Mouse (Mus musculus): ENCODE results near the gene Pde1b. TPM values are rescaled to one million over a fixed set of nuclear protein-coding genes. Genes with fewer than 3 reads are reported as not detected.

Pde1b gene
- total RNA-seq (2021) = 1 to 10 TPM; 2.7 to 2.8 TPM

DNA sequence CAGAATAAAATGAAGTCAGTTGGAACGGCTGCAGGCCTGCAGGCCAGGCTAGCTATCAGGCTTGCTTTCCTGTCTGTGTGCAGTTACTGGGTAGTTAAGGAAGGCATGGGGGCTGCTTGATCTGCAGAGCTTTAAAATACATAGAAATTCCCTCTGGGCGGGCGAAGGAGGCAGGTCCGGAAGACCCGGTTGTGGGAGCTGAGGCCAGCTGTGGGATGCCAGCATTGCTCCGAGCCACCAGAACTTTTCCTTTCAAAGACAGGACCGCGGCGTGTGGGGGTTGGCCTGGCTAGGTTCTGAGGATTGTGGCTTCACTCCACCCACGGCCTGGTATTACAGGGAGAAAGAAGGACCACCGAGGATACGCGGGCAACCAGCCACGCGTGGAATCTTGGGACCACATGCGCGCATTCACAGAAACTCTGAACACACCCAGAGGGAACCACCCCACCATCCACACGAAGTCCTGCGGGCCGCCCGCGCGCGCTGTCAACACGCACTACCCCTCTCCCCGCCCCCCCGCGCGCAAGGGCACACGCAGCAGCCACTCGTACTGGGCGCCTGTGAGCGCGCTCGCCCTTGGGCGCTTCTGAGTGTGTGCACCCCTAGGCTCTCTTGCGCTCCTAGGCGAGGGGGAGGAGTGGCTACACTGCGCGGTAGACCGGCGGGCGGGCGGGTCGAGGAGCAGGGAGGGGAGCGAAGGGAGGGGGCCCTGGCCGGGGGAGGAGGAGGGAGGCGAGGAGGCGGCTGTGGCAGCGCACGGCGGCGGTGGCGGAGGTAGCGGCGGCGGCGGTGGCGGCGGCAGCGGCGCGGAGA, at the start of gene Pde1b:
Pde1b (plus strand) TSS at position 600 of the 816 bp plus-strand sequence.
- DNase-seq = peak; percentile 58 to 62
- intact Hi-C loops (cut with DNase I) = no loop called here

DNA sequence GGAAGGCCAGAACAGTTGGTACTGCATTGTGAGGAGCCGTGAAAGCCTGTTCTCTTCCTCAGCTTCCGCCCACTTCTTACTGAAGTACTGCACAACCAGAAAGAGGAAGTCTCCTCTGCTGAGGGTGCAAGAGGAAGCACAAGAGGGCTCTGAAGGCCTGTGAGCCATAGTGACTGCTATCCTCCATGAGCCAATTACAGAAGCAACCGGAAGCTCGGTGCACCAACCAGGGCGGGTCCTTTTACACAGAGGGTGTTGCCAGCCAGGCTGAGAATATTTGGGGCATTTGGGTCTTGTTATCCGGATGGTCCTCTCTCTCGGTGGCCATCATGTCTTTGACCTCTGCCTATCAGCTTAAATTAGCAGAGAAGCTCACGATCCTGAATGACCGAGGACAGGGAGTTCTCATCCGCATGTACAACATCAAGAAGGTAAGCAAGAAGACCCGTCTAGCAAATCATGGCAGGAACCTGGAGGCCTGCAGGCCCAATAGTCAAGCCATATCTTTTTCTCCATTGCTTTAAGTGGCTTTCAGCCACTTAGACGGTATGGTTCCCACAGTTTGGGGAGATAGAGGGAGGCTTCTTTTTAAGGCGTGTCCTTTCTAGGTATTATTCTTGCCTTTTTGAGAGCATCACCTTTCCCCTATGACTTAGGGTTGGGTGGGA, 49.1 kb upstream of the Pde1b start, which contains the start of gene Nckap1l:
Nckap1l (plus strand) TSS at position 244 of the 668 bp plus-strand sequence.
- DNase-seq = peak; percentile 40 to 46
- intact Hi-C loops (cut with DNase I) = no loop called here

DNA sequence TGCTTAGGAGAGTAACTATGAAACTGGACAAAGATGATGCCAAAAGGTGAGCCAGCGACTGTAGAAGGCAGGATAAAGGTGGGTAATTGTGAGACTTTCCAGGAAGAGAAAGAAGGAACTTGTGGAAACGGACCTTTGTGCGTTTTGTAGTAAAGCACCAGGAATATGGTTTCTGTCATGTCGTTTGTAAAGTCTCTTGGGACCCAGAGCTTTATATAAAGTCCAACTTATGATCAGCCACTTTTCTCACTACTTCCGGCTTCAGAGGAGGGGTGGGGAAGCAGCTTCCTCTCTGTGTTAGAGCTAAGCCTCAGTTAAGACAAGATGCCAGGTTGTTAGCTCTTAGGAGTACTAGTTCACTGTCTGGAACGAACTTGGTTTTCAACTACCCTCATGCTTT, 48.4 kb upstream of the Pde1b start:
- DNase-seq = no peak
- intact Hi-C loops (cut with DNase I) = no loop called here

DNA sequence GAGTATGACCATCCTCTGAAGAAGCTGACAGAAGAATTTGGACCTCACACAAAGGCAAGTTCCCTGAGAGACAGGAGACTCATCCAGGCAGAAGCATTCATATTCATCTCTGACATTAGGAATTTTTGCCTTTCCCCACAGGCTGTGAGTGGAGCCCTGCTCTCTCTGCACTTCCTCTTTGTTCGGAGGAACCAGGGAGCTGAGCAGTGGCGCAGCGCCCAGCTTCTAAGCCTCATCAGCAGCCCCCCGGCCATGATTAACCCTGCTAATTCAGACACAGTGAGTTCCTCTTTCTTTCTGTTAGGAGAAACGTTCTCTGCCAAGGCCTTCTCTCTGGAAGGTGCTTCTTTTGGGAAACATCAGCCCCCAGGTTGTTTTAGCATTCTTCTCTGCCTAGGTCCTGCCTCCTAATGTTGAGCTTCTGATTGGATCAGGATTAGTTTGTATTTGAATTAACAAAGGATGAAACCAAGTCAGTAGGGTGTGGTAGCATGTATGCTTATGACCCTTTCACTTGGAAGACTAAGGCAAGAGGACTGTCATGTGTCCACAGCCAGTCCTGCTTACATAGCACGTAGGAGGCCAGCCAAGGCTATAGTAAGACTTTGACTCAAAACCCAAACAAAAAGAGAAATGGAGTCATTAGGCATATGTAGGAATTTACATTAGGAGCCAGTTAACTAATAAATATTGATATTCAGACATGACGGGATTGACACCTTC, 40.1 kb upstream of the Pde1b start:
- intact Hi-C loops (cut with DNase I) = no loop called here
- peak; percentile 2 to 13 for DNase-seq

DNA sequence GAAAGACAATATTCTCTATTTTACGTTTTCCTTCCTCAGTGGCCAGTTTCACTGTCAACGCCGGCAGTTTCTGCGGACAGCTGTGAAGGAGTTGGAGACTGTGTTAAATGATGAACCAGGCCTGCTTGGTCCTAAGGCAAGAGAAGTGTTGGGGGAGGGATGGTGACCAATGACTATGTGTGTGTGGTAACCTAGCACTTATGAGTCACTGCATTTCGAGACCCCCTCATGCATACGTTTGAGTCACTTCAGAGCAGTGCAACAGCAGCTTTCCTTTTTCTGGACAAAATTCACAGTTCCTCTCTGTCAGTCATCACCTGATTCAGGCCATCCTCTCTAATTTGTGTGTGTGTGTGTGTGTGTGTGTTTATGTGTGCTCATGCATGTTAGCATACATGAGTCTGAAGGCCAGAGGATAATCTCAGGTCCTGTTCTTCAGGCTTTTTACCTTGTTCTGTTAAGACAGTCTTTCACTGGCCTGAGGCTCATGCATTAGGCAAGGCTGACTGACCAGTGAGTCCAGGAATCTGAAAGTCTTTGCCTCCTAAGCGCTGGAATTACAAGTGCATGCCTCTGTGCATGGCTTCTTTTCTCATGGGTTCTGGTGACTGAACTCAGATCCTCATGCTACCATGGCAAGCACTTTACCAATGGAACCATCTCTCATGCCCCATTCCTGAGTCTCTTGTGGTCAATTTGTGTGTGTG, 31.2 kb upstream of the Pde1b start:
- no peak for DNase-seq
- intact Hi-C loops (cut with DNase I) = no loop called here

DNA sequence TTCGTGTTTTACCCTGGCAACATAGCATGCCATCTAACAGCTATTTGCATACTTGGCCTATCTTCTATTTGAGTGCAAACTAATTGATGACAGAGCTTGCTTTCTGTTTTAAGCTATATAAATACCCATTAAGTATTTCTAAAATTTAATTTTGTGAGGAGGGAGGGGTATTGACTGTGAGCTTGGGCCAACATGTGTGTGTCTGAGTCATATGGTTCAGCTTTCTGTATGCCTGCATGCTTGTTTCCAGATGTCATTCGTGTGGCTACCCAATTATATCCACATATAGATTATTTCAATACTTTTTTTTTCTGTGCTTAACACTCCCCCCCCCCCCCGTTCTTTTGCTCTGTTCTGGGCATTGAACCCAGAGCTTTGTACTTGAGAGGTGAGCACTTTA, 30.6 kb upstream of the Pde1b start:
- DNase-seq = no peak
- intact Hi-C loops (cut with DNase I) = no loop called here

DNA sequence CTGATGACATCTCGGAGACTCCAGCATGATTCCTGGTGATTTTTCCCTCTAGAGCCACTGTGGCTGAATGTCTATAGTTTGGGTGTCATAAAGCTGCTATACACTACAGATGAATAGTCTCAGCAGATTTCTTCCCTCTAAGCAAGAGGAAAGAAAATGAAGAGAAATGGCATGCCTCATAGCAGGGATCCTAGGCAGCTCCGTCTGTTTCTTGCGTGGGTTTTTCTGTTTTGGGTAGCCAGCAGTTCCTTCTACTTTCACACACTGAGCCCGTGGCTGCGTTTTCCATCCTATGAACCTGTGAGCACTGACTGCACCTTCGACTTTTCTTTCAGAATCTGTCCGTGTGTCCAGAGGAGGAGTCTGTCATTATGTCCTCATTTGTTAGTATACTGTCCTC, 29.7 kb upstream of the Pde1b start:
- no peak for DNase-seq
- intact Hi-C loops (cut with DNase I) = no loop called here

DNA sequence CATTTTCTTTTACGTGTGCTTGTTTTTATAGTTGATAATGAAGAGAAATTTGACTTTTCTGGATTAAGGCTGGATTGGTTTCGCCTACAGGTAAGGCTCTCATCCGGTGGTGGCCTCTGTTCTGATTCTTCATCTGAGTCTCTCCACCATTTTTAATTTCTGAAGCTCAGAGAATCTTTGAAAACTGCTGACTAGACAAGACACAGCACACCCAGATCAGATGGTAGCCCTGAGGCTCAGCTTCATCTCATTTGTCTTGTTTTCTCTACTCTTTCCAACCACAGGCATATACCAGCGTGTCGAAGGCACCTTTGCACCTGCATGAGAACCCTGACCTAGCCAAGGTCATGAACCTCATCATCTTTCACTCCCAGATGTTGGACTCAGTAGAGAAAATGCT, 29.1 kb upstream of the Pde1b start:
- intact Hi-C loops (cut with DNase I) = no loop called here
- DNase-seq = no peak

DNA sequence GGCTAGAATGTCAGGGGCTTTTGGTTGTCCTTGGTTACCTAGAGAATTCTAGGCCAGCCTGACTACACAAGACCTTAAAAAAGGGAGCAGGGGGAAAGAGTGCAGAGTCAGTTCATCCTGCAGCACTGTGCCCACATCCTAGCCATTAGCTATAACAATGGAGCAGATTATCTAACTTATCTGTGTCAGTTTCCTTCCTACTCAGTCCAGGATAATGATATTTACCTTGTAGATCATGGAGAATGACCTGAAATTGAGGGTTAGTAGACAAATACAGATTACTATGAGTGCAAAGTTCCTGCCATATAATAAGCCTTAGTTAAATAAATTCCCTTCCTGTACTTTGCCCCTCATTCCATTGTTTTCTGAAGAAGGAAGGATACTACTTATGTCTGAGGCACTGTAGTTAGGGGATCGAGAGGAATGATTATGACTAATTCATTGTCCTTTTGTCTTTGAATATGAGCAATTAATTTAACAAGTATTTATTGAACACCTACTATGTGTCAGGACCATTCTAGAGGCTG, 23.7 kb upstream of the Pde1b start:
- intact Hi-C loops (cut with DNase I) = no loop called here
- DNase-seq = no peak

DNA sequence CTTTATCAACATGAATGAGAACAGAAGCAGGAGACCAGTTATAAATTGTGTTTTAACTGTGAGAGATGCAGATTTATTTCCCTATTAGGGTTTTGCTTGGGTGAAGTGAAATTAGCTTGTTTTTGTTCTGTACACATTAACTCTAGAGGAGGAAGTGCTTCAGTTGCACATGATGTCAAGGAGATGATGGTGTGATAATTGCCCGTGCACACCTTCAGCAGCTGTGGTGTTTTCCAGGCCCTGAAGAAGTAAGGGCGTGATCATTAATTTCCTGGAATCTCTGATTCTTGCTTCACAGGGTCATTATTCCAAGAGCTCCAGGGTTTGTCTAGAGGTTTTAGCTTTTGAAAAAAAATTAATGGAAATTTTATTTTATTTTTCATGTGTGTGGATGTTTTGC, 22.7 kb upstream of the Pde1b start:
- intact Hi-C loops (cut with DNase I) = no loop called here
- DNase-seq = no peak

DNA sequence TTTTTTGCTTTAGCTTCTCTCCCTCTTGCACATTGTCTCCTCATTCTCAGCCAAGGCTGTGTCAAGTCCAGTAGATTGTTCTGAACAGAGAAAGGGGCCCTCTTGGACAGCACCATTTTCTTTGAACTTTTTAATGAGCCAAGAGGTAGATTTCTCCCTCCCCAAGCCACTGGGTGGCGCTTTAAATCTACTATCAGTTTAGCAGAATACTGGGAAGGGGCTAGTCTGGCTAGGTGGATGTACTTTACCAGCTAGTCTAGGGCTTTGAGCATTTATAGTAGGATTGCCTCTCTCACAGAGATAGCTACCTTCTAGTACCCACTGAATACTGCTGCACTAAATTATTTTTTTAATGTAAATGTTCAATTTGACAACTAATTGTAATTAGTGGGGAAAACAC, 20.3 kb upstream of the Pde1b start:
- peak; percentile 11 to 25 for DNase-seq
- intact Hi-C loops (cut with DNase I) = no loop called here

DNA sequence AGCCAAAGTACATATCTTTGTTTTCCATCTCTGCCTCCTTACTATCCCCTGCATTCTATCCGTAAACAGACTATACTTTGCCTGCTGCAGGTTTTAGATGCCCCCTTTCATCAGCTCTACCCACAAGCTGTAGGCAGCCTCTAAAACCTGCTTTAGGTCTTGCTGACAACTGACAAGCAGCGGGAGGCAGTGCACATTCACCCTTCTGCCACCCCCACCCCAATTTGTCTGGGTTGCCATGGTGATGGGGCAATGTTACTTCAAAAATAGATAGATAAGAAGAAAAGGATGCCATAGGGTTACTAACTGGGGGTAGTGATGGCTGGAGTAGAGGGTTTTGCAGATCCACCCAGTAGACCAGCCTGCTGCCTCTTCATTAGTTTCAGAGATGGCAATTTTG, 18.3 kb upstream of the Pde1b start:
- no peak for DNase-seq
- intact Hi-C loops (cut with DNase I) = no loop called here

DNA sequence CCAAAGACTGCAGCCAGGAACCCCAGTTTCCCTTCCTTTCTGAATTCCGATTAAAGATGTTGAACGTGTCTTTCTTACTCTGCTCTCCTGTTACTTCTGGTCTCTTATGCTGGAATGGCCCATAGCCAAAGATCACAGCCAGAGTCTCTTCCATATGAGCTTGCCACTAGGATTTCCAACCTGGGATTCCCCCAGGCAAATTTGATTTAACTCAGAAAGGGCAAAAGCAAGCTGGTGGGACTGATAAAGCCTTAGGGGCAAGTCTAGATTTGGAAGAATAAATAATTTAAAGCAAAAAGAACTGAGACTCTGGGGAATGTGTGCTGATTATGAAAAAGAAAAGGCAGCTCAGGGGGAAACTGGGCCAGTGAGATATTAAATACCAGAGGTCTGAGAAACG, 17.7 kb upstream of the Pde1b start:
- no peak for DNase-seq
- intact Hi-C loops (cut with DNase I) = no loop called here

DNA sequence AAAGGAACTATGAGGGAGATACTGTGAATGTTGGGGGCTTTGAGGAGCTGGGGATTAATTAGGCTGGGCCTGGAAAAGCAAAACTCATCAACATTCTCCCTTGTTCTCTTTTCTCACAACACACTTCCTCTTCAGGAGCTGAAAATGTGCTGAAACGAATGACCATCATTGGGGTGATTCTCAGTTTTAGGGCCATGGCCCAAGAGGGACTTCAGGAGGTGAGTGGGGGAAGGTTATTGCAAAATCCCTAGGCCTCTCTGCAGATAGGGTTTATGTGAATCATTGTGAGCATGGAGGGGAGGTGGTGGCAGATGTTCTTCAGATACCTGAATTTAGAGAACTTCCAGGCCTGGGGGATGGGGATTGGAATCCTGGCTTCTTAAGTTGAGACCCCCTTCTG, 16.2 kb upstream of the Pde1b start:
- intact Hi-C loops (cut with DNase I) = no loop called here
- no peak for DNase-seq

DNA sequence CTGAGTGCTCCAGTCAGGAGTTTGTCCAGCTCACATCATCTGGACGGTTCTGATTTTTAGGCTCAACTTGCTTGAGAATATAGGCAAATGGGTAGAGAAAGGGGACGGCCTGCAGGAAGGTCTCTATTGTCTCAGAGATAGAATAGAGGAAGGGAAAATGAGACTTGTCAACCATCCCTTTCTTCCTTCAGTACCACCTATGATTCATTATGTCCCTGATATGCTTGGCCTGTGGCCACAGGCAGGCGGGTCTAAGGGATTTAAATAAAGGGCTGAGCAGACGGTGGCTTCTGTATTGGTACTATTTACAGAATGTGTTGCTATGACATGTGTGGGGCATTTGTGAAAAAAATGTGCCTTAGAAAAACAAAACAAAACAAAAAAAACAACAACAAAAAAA, 14.5 kb upstream of the Pde1b start:
- intact Hi-C loops (cut with DNase I) = no loop called here
- no peak for DNase-seq

DNA sequence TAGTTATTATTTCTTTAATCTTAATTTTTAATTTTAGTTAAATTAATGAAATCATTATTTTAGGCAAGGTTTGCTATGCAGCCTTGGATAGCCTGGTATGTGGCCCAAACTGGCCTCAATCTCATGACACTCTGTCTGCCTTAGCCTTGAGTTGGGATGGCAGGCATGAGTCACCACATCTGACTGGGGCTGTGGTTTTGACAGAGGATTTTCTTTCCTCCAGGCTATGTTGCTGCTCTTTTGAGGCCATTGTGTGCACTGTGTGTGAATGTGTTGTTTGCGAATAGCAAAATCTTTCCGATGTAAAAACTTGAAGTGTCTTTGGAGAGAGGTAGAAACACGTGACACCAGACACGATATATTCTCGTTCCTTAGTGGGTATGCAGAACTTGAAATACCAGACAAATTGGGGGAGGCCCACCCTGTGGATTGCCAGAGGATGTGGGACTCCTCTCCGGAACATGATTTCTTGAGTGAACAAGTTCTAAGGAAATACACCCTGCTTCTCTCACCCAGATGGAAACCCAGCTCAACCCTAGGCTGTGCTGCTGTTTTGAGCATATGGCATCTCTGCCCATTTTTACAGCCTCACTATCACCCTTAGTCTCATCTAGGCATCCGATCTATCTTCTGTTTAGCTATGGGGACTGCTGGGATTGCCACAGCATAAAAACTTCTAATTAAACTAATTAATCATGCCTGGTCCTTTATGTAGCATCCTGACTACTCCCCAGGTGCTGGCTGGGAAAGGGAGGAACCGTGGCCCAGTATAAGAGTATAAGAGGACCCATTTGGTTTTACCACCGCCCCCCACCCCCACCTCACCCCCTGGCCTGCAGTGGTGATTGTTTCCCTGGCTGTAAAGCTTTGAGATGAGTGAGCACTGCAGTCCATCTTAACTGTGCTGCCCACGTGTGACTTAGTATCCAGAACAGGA, 6.4 kb upstream of the Pde1b start:
- DNase-seq = no peak
- intact Hi-C loops (cut with DNase I) = no loop called here

DNA sequence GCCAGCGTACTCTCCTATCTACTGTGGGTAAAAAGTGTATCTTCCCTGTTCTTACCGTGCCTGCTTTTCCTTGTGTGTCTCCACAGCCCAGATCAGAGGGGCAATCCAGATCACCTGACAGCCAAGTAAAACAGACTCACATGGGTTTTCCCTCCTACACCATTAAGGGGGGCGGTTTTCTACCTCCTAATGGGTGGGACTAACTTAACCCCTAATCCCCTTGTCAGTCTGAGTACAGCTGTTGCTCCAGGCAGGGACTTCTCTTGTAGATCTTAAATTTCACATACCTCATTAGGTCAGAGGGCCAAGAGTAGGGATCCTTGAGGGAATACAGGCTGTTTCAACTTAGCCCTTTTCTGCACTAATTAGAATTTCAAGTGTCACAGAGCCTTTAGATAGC, 4.7 kb upstream of the Pde1b start:
- no peak for DNase-seq
- intact Hi-C loops (cut with DNase I) = no loop called here

DNA sequence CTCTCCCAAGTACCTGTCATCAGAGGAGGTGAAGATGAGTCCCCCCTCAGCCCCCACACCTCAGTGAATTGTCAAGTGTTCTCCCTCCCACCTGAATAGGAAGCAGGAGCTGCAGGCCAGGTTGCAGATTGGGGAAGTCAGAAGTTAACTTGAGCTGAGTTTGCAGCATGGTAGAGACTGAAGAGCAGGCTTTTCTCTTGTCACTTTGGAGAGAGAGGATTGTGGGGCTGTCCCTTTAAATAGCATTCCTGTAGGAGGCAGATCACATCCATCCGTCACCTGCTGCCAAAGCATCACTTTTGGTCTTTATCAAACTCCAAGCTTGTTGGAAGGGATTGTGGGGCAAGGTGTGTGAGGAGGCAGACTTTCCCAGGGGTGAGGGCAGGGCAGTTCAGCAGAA, 2.1 kb upstream of the Pde1b start:
- intact Hi-C loops (cut with DNase I) = no loop called here
- no peak for DNase-seq

DNA sequence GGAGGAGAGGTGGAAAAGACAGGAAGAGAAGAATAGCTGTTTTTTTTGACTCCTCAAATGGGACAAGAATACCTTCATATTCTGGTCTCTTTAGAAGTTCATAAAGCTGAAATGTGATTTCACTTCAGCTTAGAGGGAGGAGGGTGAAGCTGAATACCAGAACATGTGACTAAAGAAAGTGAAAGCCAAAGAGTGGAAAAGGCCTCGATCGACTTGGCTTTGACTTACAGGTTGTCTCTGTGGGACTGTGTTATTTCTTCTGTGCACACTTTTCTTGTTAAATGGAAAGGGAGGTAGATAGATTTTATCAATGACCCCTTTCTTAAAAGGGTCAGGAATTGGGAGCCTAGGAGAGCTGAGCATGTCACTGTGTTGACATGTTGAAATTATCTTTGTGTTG, 1.6 kb upstream of the Pde1b start:
- intact Hi-C loops (cut with DNase I) = no loop called here
- DNase-seq = no peak

DNA sequence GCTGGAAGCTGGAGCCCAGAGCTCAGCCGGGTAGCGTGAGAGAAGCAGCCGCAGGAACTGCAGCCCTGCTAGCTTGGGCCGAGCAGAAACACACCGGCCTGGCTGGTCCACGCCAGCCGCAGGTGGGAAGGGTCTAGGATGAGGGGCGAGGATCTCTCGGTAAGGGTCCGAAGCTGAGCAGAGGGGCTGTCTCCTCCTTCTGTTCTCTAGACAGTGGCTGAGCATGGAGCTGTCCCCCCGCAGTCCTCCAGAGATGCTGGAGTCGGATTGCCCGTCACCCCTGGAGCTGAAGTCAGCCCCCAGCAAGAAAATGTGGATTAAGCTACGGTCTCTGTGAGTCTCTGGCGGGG, 392 bp downstream of the Pde1b start:
- DNase-seq = no peak
- intact Hi-C loops (cut with DNase I) = no loop called here

Measured in heart, postnatal 10 days (tissue).